Mouse (Mus musculus): Measurements from ENCODE around the gene Polr3b. TPM values are rescaled to one million over a fixed set of nuclear protein-coding genes. Genes with fewer than 3 reads are reported as not detected.

Polr3b gene
- 1.9 and 3.0 TPM in 2 replicates for polyA plus RNA-seq (2012; ENCODE audit: low replicate concordance)

GRCm38 (mm10) chr10:84621826-84622790 is at the start of gene Polr3b:
TSS of gene Polr3b (plus strand) at chr10:84622292.

GRCm38 (mm10) chr10:84576395-84577070 is 45.6 kb upstream of the Polr3b start, which contains the start of gene Tcp11l2:
TSS of gene Tcp11l2 (plus strand) at chr10:84576626.

GRCm38 (mm10) chr10:84755786-84756203 is 133.7 kb downstream of the Polr3b start, which contains the start of gene Rfx4:
TSS of gene Rfx4 (plus strand) at chr10:84756062.

Other genes starting within 250 kb of the Polr3b start
- 0.62 and 1.6 TPM in 2 replicates for gene Nuak1, start 181.7 kb upstream of the Polr3b start, polyA plus RNA-seq (2012; ENCODE audit: low replicate concordance)
- gene Ckap4, start 88.2 kb upstream of the Polr3b start, polyA plus RNA-seq (2012; ENCODE audit: low replicate concordance) = 6.3 and 10.7 TPM in 2 replicates
- 0.20 and 0.97 TPM in 2 replicates for gene Tcp11l2, start 45.7 kb upstream of the Polr3b start, polyA plus RNA-seq (2012; ENCODE audit: low replicate concordance)
- gene Rfx4, start 133.8 kb downstream of the Polr3b start, polyA plus RNA-seq (2012; ENCODE audit: low replicate concordance) = not detected in 2 replicates

Measured in leukemia stem cell, adult 10-12 weeks (primary cell).